Mouse (Mus musculus) heart, adult 9 months (tissue): ENCODE data around the gene Akr1e1.
A peak's percentile ranks its signal among the peaks of the same experiment; 100 is the strongest.
"Not testable (repeated sequence)": the region's sequence is repeated elsewhere in the genome, so short reads cannot be mapped to it uniquely, and the experiment has no call there.

Experiments used
- DNase-seq, 2 experiments: peaks; one replicate each; pipeline ENCODE4 v3.0.0; 2022; ENCODE audit warnings: low spot score in 2 of 2

Akr1e1 gene

DNA sequence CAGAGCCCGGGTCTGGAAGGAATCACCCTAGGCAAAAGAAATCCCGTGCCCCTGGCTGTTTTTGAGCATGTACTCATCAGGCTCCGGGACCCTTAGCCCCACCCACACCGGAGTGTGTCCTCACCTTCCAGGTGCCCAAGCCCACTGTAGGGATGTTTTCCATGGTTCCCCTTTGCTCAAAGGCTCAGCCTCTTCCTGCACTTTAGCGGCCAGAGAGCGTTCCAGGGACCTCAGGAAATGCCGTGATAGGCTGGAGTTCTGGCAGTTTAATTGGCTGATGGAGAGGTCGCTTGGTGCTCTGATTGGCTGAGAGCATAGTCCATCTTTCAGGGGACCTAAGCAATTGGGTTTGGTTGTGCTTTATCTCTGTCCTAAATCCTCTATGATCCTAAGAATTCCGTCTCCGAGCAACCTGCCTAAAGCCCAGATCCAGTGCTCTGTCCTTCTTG is at the start of gene Akr1e1:
TSS of gene Akr1e1 (minus strand) at position 214 of the 449 bp plus-strand sequence.
- DNase-seq: peak; percentile 94 to 98

DNA sequence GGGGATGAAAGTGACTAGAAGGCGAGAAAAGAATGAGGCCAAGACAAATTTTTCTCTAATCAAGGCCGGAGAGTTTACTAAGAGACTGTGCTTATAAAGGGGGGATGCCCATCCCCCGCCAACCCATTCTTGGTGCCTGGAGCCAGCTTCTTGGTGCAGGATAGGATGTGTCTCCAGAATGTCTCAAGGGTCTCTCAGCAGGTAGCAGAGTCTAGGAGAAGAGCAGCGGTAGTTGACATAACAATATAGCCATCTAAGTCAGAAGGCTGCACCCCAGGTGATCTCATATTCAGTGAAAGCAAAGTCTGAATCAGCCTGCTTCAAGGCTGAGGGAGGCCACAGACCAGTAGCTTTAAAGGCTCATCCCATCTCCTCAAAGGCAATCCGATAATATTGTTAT is 49.4 kb upstream of the Akr1e1 start:
- DNase-seq: no peak

DNA sequence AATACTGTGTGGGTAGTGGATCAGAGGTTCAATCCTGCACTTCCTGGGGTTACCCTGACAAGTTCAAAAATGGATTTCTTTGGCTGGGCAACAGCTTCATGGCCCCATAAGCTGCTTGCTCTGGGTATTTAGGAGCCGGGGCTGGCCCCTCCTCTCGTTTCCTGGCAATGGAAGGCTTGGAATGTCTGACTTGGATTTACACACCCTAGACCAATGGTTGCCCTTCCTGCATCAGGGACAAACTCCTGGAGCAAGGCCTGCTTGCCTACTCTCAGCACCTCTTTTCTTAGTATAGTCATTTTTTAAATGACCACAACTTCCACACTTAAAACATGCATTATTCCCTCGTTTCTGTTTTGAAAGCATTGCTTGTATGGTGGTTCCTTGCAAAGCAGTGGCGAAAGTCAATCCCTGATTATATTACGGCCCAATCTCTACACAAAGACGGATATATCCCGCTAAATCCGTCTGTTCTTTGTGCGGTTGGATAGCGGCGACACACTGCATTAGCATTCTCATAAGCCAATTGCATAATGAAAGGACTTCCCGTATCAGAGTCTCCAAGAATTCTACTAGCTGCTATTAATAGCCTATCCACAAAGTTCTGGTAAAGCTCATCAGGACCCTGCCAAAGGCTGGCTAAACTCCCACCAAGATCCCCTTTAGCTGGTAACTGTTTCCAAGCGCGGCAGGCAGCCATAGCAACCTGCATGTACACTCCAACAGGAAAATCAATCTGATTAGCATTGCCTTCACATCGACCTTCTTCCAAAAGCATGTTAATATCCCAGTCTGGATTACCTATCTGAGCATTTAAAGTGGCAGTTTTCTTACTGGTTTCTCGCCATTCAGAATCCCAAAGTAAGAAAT is 47.5 kb upstream of the Akr1e1 start:
- peak; percentile 14 to 15 for DNase-seq

DNA sequence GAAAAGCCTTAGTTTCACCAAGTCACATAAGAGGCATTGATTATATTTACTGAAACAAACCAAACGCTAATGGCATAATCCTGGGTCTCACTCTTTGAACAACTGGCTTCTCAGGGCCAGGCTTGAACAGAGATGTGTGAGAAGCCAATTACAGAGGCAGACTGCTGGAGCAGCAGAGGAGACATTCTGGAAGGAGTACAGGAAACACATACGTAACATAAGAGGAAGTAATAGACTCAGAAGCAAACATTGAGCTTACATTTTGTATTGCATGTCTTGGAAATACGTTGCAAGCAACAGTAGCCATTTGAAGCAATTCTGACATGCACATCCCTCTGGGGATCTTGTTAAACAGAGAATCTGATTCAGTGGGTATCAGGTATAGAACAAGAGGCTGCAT is 41.2 kb upstream of the Akr1e1 start:
- no peak for DNase-seq

DNA sequence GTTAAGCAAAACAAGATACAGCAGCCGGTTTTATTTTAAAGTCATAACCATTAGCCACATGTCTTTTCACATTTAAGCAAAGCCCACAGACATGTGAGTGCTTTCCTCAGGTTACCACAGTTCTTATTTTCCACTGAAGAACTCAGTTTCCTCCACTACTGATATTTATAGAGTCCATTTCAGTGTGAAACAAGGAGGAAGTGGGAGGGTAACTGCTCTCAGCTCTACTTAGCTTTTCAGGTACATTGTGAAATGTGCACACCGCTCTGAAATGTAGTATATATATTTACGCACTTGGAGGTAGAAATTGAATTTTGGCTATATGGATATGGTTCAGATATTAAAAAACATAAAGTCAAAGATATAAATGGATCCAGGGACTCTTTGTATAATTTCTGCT is 36.3 kb upstream of the Akr1e1 start:
- no peak for DNase-seq

DNA sequence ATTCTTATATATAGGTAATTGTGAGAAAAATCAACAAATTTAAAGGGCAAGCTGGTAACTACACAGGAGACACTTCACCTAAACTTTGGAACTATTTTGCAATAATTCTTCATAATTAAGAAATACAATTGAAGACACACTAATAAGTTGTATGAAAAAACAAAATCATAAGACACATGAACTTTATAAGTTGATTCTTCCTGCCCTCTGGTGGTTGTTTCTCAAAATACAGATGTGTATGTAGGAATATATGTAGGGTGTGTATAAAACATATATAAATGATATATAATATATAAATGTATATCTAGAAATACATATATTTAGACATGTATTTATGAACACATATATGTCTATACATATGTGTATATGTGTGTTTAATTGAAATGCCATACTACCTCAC is 1.9 kb upstream of the Akr1e1 start:
- no peak for DNase-seq

DNA sequence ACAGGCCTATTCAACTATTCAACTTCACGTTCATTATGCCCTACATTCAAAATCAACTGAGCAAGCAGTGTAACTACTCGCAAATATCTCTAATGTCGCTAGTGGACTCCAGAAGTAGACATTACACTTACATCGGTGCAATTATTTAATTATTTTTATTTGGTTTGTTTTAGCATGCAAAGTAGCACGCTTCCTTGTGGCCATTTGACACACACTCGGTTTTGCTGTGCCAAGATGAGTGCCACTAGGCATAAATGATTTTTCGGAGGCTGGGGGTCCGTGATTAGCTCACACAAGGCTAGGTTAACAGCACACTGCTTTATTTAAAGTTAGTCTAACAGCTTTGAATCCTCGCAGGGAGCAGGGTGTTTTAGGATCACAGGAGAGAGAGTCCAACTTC is 444 bp downstream of the Akr1e1 start:
- no peak for DNase-seq

DNA sequence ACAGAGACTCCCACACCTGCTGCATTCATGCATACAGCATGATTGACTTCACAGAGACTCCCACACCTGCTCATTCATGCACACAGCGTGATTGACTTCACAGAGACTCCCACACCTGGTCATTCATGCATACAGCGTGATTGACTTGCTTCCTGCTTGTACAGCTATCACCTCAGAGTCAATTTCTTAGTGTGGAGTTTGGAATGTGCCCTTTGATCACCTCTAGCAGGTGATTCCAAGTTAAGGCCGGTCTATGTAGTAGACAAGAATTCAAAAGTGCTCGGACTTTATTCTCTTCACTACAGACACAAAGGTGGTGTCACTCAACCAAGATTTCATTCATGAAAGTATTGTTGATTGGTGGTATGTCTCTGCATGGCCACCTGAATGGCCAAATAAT is 2.2 kb downstream of the Akr1e1 start:
- no peak for DNase-seq

DNA sequence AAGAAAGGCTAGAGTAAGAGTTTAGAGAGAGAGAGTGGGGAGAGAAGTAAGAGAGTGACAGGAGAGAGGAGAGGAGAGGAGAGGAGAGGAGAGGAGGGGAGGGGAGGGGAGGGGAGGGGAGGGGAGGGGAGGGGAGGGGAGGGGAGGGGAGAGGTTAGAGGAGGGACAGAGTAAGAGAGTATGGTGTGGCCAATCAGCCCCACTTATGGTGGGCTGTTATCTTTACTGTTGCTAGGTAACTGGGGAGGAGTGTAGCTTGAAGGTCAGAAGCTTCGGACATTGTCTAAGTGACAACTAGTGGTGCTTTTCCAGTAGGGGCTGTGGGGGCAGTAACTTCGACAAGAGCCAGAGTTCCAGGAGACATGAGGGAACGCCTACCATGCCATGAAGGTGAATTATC is 5.5 kb downstream of the Akr1e1 start:
- not testable (repeated sequence) for DNase-seq

DNA sequence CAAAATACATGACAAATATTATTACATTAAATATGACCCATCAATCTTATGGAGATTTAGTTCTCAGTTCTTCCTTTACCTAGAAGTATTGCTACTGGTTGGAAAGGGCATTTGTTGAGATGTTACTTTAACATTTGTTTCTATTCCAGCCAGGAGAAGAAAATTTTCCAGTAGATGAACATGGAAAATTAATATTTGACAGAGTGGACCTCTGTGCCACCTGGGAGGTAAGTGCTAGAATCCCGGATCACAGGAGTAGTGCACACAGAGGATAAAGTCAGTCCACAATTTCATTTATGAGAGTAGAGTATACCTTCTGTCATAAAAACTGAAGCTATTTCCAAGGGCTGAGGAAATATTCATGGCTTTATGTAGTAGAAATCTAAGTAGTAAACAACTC is 32.1 kb downstream of the Akr1e1 start:
- no peak for DNase-seq

DNA sequence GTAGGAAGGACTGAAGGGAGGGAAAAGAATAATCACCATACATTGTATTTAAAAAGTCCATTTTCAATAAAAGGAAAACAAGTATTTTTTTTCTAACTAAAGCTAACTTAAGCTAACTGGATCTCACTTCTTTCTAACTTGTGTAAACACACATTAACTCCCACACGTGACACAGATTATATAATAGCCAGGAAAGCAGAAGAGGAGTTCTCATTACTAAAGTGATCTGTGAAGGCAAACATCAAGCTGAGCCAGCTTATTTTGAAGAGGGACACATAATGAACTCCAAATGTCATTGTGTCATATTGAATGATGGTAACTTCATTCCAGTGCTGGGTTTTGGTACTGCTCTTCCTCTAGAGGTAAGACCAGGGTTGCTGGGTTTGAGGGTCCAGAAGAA is 35.1 kb downstream of the Akr1e1 start, which contains the start of gene Akr1c21:
TSS of gene Akr1c21 (plus strand) at position 205 of the 400 bp plus-strand sequence.
- DNase-seq: no peak

DNA sequence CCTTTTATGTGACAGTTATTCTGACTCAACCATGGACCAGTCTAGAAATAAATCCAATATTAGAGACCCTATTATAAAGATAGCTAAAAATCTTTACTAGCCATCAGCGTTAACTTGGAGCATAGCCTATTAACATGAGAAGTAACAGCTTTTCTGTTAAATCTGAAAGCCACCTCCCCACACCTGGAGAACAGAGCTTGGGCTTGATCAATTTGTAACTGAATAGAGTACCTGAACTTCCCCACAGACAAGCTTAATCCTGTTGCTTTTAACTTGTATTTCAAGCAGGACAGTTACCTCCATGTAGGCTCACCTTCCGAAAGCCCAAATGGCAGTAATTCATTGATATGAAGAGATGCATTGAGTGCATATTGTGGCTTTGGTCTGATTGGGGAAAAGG is 43.0 kb downstream of the Akr1e1 start:
- DNase-seq: no peak

DNA sequence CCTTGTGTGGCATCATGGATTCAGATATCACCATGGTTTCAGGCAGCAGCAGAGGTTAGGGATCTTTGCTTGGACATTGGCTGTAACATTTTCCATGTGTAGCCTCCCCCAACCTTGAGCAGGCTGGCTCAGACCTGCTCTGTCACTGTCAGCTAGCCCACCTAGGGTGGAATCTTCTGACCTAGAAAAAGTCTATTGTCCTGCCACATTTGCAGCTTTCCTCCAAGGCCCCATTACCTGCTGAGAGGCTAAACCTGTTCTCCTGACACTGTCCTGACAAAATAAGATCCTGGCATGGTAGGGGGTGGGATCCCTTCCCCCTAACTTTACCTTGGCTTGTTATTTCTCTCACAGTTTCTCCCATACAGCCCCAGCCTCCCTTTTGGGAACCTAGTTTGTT is 48.5 kb downstream of the Akr1e1 start:
- no peak for DNase-seq

DNA sequence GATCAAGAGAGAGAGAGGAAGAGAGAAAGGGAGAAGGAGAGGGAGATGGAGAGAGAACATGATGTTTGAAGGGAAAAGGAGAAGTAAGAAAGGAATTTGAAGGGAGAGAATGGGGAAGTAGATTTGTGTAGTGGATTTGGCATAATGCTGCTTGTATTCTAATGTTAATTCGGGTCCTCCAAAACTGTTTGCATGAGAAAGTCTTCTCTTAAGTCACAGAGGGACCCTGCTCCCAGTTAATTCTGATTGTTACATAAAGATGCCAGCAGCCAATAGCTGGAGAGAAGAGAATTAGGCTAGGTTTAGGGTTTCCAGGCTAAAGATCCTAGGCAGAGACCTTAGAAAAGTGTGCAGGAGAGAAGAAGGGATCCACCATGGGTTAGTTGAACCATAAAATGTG is 49.8 kb downstream of the Akr1e1 start:
- no peak for DNase-seq
